Mouse (Mus musculus): ENCODE measurements around the gene Zfp52. TPM values are rescaled to one million over a fixed set of nuclear protein-coding genes. Genes with fewer than 3 reads are reported as not detected.
A peak's percentile ranks its signal among the peaks of the same experiment; 100 is the strongest.

The Zfp52 gene
- total and polyA plus RNA-seq, 3 experiments: 2.8 to 3.5 TPM; not detected in 1

GRCm38 (mm10) chr17:21504524-21504923, 30.8 kb upstream of the Zfp52 start:
- TF ChIP-seq POLR2A (IDR thresholded peaks at IDR 0.05; ENCODE audit: control insufficient read depth in 1 of 2, insufficient read depth in 1 of 2, low read depth in 1 of 2, low read length in 2 of 2, poor library complexity in 1 of 2) (no peak), MXI1 (IDR thresholded peaks at IDR 0.05; ENCODE audit: low read depth, low read length) (no peak), TAL1 (IDR thresholded peaks at IDR 0.05; ENCODE audit: low read length) (no peak), POLR2AphosphoS2 (IDR thresholded peaks at IDR 0.05; ENCODE audit: low read length) (no peak), USF2 (IDR thresholded peaks at IDR 0.05; ENCODE audit: borderline replicate concordance in 1 of 2, insufficient read depth in 1 of 2, low read depth in 1 of 2, low read length in 2 of 2) (no peak), USF1 (IDR thresholded peaks at IDR 0.05; ENCODE audit: low read depth, low read length) (no peak), NELFE (IDR thresholded peaks at IDR 0.05; ENCODE audit: low read depth, low read length) (no peak), E2F4 (IDR thresholded peaks at IDR 0.05; ENCODE audit: borderline replicate concordance, low read depth, low read length) (no peak), CTCF (IDR thresholded peaks at IDR 0.05 in 2 of 3, conservative IDR thresholded peaks at IDR 0.05 in 1 of 3; ENCODE audit: control insufficient read depth in 1 of 3, insufficient read depth in 1 of 3, low read depth in 2 of 3, low read length in 3 of 3, poor library complexity in 1 of 3, severe bottlenecking in 1 of 3) (peak; percentile 6 to 59 (median 40); a peak in 4 of 6 replicates), MAFK (IDR thresholded peaks at IDR 0.05; ENCODE audit: borderline replicate concordance, low read depth, low read length) (no peak), ELF1 (IDR thresholded peaks at IDR 0.05; ENCODE audit: low read depth, low read length) (no peak), TCF12 (IDR thresholded peaks at IDR 0.05; ENCODE audit: low read depth, low read length) (no peak), RAD21 (IDR thresholded peaks at IDR 0.05; ENCODE audit: low read depth, low read length) (peak; percentile 55), ZMIZ1 (IDR thresholded peaks at IDR 0.05; ENCODE audit: low read depth, low read length) (no peak), CHD2 (IDR thresholded peaks at IDR 0.05; ENCODE audit: low read length) (no peak), ZC3H11A (IDR thresholded peaks at IDR 0.05; ENCODE audit: low read depth, low read length) (peak; percentile 47), MYC (IDR thresholded peaks at IDR 0.05; ENCODE audit: low read depth, low read length) (no peak), BHLHE40 (IDR thresholded peaks at IDR 0.05; ENCODE audit: borderline replicate concordance, low read depth, low read length) (no peak), KAT2A (conservative IDR thresholded peaks at IDR 0.05; ENCODE audit: low read depth, low read length) (no peak), MAX (IDR thresholded peaks at IDR 0.05; ENCODE audit: low read length) (no peak), NRF1 (IDR thresholded peaks at IDR 0.05; ENCODE audit: insufficient read depth, low read depth, low read length, poor library complexity, severe bottlenecking) (no peak), MAZ (IDR thresholded peaks at IDR 0.05; ENCODE audit: low read depth, low read length) (no peak), MYB (IDR thresholded peaks at IDR 0.05; ENCODE audit: low read depth, low read length) (no peak), JUND (IDR thresholded peaks at IDR 0.05; ENCODE audit: low read depth, low read length) (no peak), RCOR1 (IDR thresholded peaks at IDR 0.05; ENCODE audit: low read depth, low read length) (no peak), GABPA (IDR thresholded peaks at IDR 0.05; ENCODE audit: low read depth, low read length) (no peak), TBP (IDR thresholded peaks at IDR 0.05; ENCODE audit: low read depth, low read length) (no peak), SMC3 (IDR thresholded peaks at IDR 0.05; ENCODE audit: low read depth, low read length) (peak; percentile 63), MEF2A (IDR thresholded peaks at IDR 0.05; ENCODE audit: extremely low read depth, insufficient replicate concordance, low read depth, low read length, poor library complexity, severe bottlenecking) (no peak), ZNF384 (IDR thresholded peaks at IDR 0.05; ENCODE audit: low read depth, low read length) (0 out of 2 replicates have a peak, but pooled peaks have one; percentile 19), CHD1 (IDR thresholded peaks at IDR 0.05; ENCODE audit: low read depth, low read length) (no peak), EP300 (IDR thresholded peaks at IDR 0.05; ENCODE audit: low read depth in 1 of 2, low read length in 2 of 2) (no peak), HCFC1 (IDR thresholded peaks at IDR 0.05; ENCODE audit: low read depth, low read length) (no peak)
- peaks cover 0 to 2% of the 10 kb centered on the region in 2 experiments; a peak in 1 of 4 replicates for H3K36me3 ChIP-seq (ENCODE audit: control insufficient read depth in 1 of 2, insufficient read depth in 2 of 2, low read length in 2 of 2)
- DNase-seq (ENCODE audit: low read depth, low spot score): peak; percentile 53

More at GRCm38 (mm10) chr17:21504524-21504923, 30.8 kb upstream of the Zfp52 start:
- no peak overlapping the region for H3K4me3 ChIP-seq (ENCODE audit: control insufficient read depth in 1 of 2, insufficient read depth in 1 of 2, low read depth in 2 of 2, low read length in 2 of 2)
- no peak overlapping the region for H3K9ac ChIP-seq (ENCODE audit: control insufficient read depth, low read depth, low read length, poor library complexity, severe bottlenecking)
- no peaks in the 10 kb centered on the region for H3K9me3 ChIP-seq (replicated peaks; ENCODE audit: insufficient read depth, low read length)
- H3K79me2 ChIP-seq (ENCODE audit: control insufficient read depth, insufficient read depth, low read length, poor library complexity): no peaks in the 10 kb centered on the region
- H3K27ac ChIP-seq (ENCODE audit: control insufficient read depth, low read depth, low read length): no peak overlapping the region
- no peaks in the 10 kb centered on the region for H3K27me3 ChIP-seq (ENCODE audit: control insufficient read depth in 1 of 2, insufficient read depth in 2 of 2, low read length in 2 of 2)
- H3K4me1 ChIP-seq (ENCODE audit: control insufficient read depth in 1 of 2, insufficient read depth in 2 of 2, low read length in 2 of 2): 0 out of 4 replicates have a peak, but pooled peaks cover 0 to 2% of the 10 kb centered on the region in 2 experiments

Measured in MEL (cell line).